Mouse (Mus musculus) CD4-positive, CD25-positive, alpha-beta regulatory T cell, adult 9 weeks (primary cell): Measurements from ENCODE around the gene Smad5. TPM values are rescaled to one million over a fixed set of nuclear protein-coding genes. Genes with fewer than 3 reads are reported as not detected.

Source experiments
- polyA plus RNA-seq: library from polyadenylated mRNA; unstranded; fragments of 100-300 nt; shearing (Covaris generic); gene quantifications from one replicate; pipeline ENCODE4 v1.2.1, GENCODE M21; 2017

Smad5 gene
- polyA plus RNA-seq, result 21.3 TPM

GRCm38 (mm10) chr13:56702469-56703221 is at the start of gene Smad5:
TSS of gene Smad5 (plus strand) at chr13:56703010.

GRCm38 (mm10) chr13:56753192-56753951 is 50.6 kb downstream of the Smad5 start, which contains the start of gene Gm45623:
TSS of gene Gm45623 (minus strand) at chr13:56753827.

Other genes with a start within 250 kb of the Smad5 start
- gene Il9, start 220.8 kb upstream of the Smad5 start, polyA plus RNA-seq, result not detected
- 2.5 TPM for gene Fbxl21, start 180.5 kb upstream of the Smad5 start, polyA plus RNA-seq
- gene Lect2, start 154.5 kb upstream of the Smad5 start, polyA plus RNA-seq, result not detected
- 0.62 TPM for gene Tgfbi, start 93.5 kb upstream of the Smad5 start, polyA plus RNA-seq
- not detected for gene Gm45623, start 50.8 kb downstream of the Smad5 start, polyA plus RNA-seq
- gene Trpc7, start 193.0 kb downstream of the Smad5 start, polyA plus RNA-seq, result not detected